Comparison of ENCODE assay signal across 8 mouse cellular contexts in genomic region chr9:95675064-95675699, GRCm38 (mm10). TPM values are rescaled to one million over a fixed set of nuclear protein-coding genes. Genes with fewer than 3 reads are reported as not detected.
A peak's percentile ranks its signal among the peaks of the same experiment; 100 is the strongest.
DNase-seq lines count a peak whose midpoint lies in the region; ATAC-seq and TF ChIP-seq lines count a peak whose summit lies in the region.

No protein-coding gene starts in this region.

- no peak overlapping the region for H3K4me3 ChIP-seq in limb, embryonic 14.5 days (replicated peaks; ENCODE audit: low read length)
- H3K4me3 ChIP-seq in limb, embryonic 10.5 days: no peak overlapping the region
- no peak overlapping the region for H3K4me3 ChIP-seq in liver, postnatal 0 days (ENCODE audit: low read depth, low read length)

- DNase-seq in limb, embryonic 14.5 days (ENCODE audit: low spot score): peak; percentile 36
- no peak for DNase-seq in limb, embryonic 10.5 days (ENCODE audit: low spot score)
- peak; percentile 47 for DNase-seq in cerebellum, adult 11 months
- peak; percentile 78 for DNase-seq in gastrocnemius, postnatal 14 days
- DNase-seq in kidney, postnatal 4 days: peak; percentile 23 to 56
- DNase-seq in ovary, postnatal 36 days (ENCODE audit: low spot score): peak; percentile 55
- DNase-seq in liver, postnatal 0 days: no peak

- H3K4me2 ChIP-seq in limb, embryonic 14.5 days (replicated peaks; ENCODE audit: low read depth, low read length, severe bottlenecking): no peak overlapping the region
- no peak overlapping the region for H3K4me2 ChIP-seq in liver, postnatal 0 days (ENCODE audit: low read depth, low read length)

- H3K9ac ChIP-seq in limb, embryonic 14.5 days (ENCODE audit: low read depth, low read length, severe bottlenecking): no peak overlapping the region
- H3K9ac ChIP-seq in liver, postnatal 0 days (replicated peaks): no peak overlapping the region

- H3K9me3 ChIP-seq in limb, embryonic 14.5 days (ENCODE audit: control insufficient read depth, low read length): no peaks in the 10 kb centered on the region
- no peaks in the 10 kb centered on the region for H3K9me3 ChIP-seq in limb, embryonic 10.5 days (replicated peaks)
- H3K9me3 ChIP-seq in liver, postnatal 0 days (ENCODE audit: low read length): no peaks in the 10 kb centered on the region; the same call in 1 of the 2 replicates

- no peak for ATAC-seq in limb, embryonic 14.5 days (ENCODE audit: low FRiP score, low read depth)
- no peak for ATAC-seq in megakaryocyte progenitor cell, adult 5-6 weeks (replicated peaks; ENCODE audit: poor library complexity)
- no peak for ATAC-seq in liver, postnatal 0 days

- no peaks in the 10 kb centered on the region for H3K36me3 ChIP-seq in limb, embryonic 14.5 days (ENCODE audit: control insufficient read depth, insufficient read depth, low read length)
- H3K36me3 ChIP-seq in limb, embryonic 10.5 days: peaks cover 11% of the 10 kb centered on the region
- peaks cover 9% of the 10 kb centered on the region; the same call in 1 of the 2 replicates for H3K36me3 ChIP-seq in liver, postnatal 0 days (replicated peaks; ENCODE audit: insufficient read depth, low read length)

- intact Hi-C loops in gastrocnemius, postnatal 14 days (cut with DNase I; ENCODE audit: low total_unique reads): no loop called here

- H3K27me3 ChIP-seq in limb, embryonic 14.5 days (ENCODE audit: control insufficient read depth, insufficient read depth, low read length): no peaks in the 10 kb centered on the region
- H3K27me3 ChIP-seq in limb, embryonic 10.5 days (ENCODE audit: low read depth, poor library complexity, severe bottlenecking): no peaks in the 10 kb centered on the region
- no peaks in the 10 kb centered on the region for H3K27me3 ChIP-seq in liver, postnatal 0 days (ENCODE audit: insufficient read depth, low read length)

- TF ChIP-seq EP300 in liver, postnatal 0 days (IDR thresholded peaks at IDR 0.05; ENCODE audit: low read depth): no peak

- no peak overlapping the region for H3K27ac ChIP-seq in limb, embryonic 14.5 days (replicated peaks; ENCODE audit: low read depth, low read length)
- H3K27ac ChIP-seq in limb, embryonic 10.5 days: no peak overlapping the region
- H3K27ac ChIP-seq in liver, postnatal 0 days (ENCODE audit: low read depth): no peak overlapping the region

- no peak for TF ChIP-seq POLR2A in limb, embryonic 14.5 days (IDR thresholded peaks at IDR 0.05; ENCODE audit: borderline replicate concordance, extremely low read depth, insufficient read depth, insufficient read length)

- 82% methylated on average over 9 of the region's 9 CpGs for WGBS in limb, embryonic 14.5 days
- 95% methylated on average over 9 of the region's 9 CpGs for WGBS in limb, embryonic 10.5 days
- WGBS in liver, postnatal 0 days (ENCODE audit: insufficient replicate concordance): 70% methylated on average over 9 of the region's 9 CpGs

- TF ChIP-seq CTCF in liver, postnatal 0 days (IDR thresholded peaks at IDR 0.05; ENCODE audit: low read depth): no peak

- no peaks in the 10 kb centered on the region for H3K4me1 ChIP-seq in limb, embryonic 14.5 days (ENCODE audit: control insufficient read depth, insufficient read depth, low read length)
- H3K4me1 ChIP-seq in limb, embryonic 10.5 days: no peaks in the 10 kb centered on the region
- H3K4me1 ChIP-seq in liver, postnatal 0 days (ENCODE audit: insufficient read depth): no peaks in the 10 kb centered on the region

RNA-seq across cellular contexts. Expression of gene Pcolce2, which starts 37.8 kb away (rescaled TPM):
- polyA plus RNA-seq in limb, embryonic 14.5 days (2012; rRNA removed): 6.3 and 6.8 TPM in 2 replicates
- polyA plus RNA-seq in limb, embryonic 14.5 days (2014; fragmentation: Nextera tagmentation; extraction: Ambion mirVana): 17.7 and 18.6 TPM in 2 replicates
- 7.0 and 7.1 TPM in 2 replicates for polyA plus RNA-seq in limb, embryonic 10.5 days (2016; fragmentation: Nextera tagmentation; extraction: Ambion mirVana)
- 1 to 10 TPM; 7.4 to 9.9 TPM for total RNA-seq in gastrocnemius, postnatal 14 days (2021)
- not detected in 2 replicates for total RNA-seq in megakaryocyte progenitor cell, adult 5-6 weeks (2015)
- 0.12 TPM in 1 of 2 replicates, not detected in the other for total RNA-seq in megakaryocyte progenitor cell, adult 5-6 weeks (2017)
- polyA plus RNA-seq in liver, postnatal 0 days (2015; fragmentation: Nextera tagmentation; extraction: Ambion mirVana): 15.7 and 20.6 TPM in 2 replicates

Comparison
In these comparisons a context has a peak if more than half of its experiments do, and no peak if none do; other contexts are left out.
1. DNase-seq: peak in limb, embryonic 14.5 days (single experiment), cerebellum, adult 11 months (single experiment), gastrocnemius, postnatal 14 days (single experiment), kidney, postnatal 4 days (2 of 2) and ovary, postnatal 36 days (single experiment); none in limb, embryonic 10.5 days (single experiment) and liver, postnatal 0 days (single experiment).